26 mouse cellular contexts compared by ENCODE assay signal in genomic region chr16:77406999-77407398, GRCm38 (mm10).
DNase-seq lines count a peak whose midpoint lies in the region; ATAC-seq lines count a peak whose summit lies in the region.
"Had no signal": no experiment of that assay in that cellular context is flagged by ENCODE, and none has a peak within 500 bp of the region (broad histone marks: within the 10 kb centered on the region; RNA-seq: fewer than 3 reads in every experiment).

No protein-coding gene starts in this region.

- 41% methylated on average over 5 of the region's 5 CpGs for WGBS in neural tube, embryonic 11.5 days
- 32% methylated on average over 5 of the region's 5 CpGs for WGBS in hindbrain, embryonic 11.5 days
- WGBS in hindbrain, embryonic 14.5 days: 17% methylated on average over 5 of the region's 5 CpGs
- 29% methylated on average over 5 of the region's 5 CpGs for WGBS in midbrain, embryonic 14.5 days

- peak; percentile 48; the same call in 1 of the 2 replicates for ATAC-seq in neural tube, embryonic 11.5 days (ENCODE audit: insufficient read depth, low FRiP score, low TSS enrichment)
- ATAC-seq in hindbrain, embryonic 11.5 days (ENCODE audit: low FRiP score): peak; percentile 56
- no peak for ATAC-seq in hindbrain, embryonic 14.5 days (ENCODE audit: low FRiP score)
- no peak for ATAC-seq in midbrain, embryonic 14.5 days (ENCODE audit: low FRiP score, low TSS enrichment)
- ATAC-seq: activated CD4-positive, CD25-positive, alpha-beta regulatory T cell, adult 4 months; forebrain, embryonic 16.5 days; liver, embryonic 12.5 days; liver, postnatal 0 days had no signal

- H3K4me2 ChIP-seq in neural tube, embryonic 11.5 days (ENCODE audit: low read depth): no peak overlapping the region
- H3K4me2 ChIP-seq in hindbrain, embryonic 11.5 days (replicated peaks; ENCODE audit: low read depth, low read length): no peak overlapping the region
- no peak overlapping the region for H3K4me2 ChIP-seq in hindbrain, embryonic 14.5 days (replicated peaks)
- H3K4me2 ChIP-seq in midbrain, embryonic 14.5 days (ENCODE audit: low read length): no peak overlapping the region
- H3K4me2 ChIP-seq: embryonic facial prominence, embryonic 13.5 days; heart, embryonic 13.5 days; liver, embryonic 12.5 days had no signal

- H3K4me1 ChIP-seq in neural tube, embryonic 11.5 days (ENCODE audit: control insufficient read depth, insufficient read depth, low read length): peaks cover 37% of the 10 kb centered on the region
- H3K4me1 ChIP-seq in hindbrain, embryonic 11.5 days (replicated peaks; ENCODE audit: control insufficient read depth, insufficient read depth, low read length): peaks cover 8% of the 10 kb centered on the region; the same call in 1 of the 2 replicates
- peaks cover 38% of the 10 kb centered on the region for H3K4me1 ChIP-seq in hindbrain, embryonic 14.5 days (replicated peaks; ENCODE audit: control insufficient read depth, insufficient read depth, low read length)
- peaks cover 51% of the 10 kb centered on the region for H3K4me1 ChIP-seq in midbrain, embryonic 14.5 days (ENCODE audit: control insufficient read depth, insufficient read depth, low read length)
- H3K4me1 ChIP-seq: liver, embryonic 12.5 days; megakaryocyte, embryonic 14.5 days had no signal

- no peaks in the 10 kb centered on the region for H3K9me3 ChIP-seq in neural tube, embryonic 11.5 days (ENCODE audit: control insufficient read depth, low read length)
- no peaks in the 10 kb centered on the region for H3K9me3 ChIP-seq in hindbrain, embryonic 11.5 days (ENCODE audit: control insufficient read depth, low read length)
- H3K9me3 ChIP-seq in hindbrain, embryonic 14.5 days (ENCODE audit: control insufficient read depth, low read length): no peaks in the 10 kb centered on the region
- no peaks in the 10 kb centered on the region for H3K9me3 ChIP-seq in midbrain, embryonic 14.5 days (ENCODE audit: control insufficient read depth, low read length)
- H3K9me3 ChIP-seq: embryonic facial prominence, embryonic 13.5 days; heart, embryonic 13.5 days; liver, embryonic 12.5 days; megakaryocyte, embryonic 14.5 days had no signal

- H3K27ac ChIP-seq in neural tube, embryonic 11.5 days (ENCODE audit: low read depth, low read length): no peak overlapping the region
- peak overlapping the region; percentile 67; the same call in 1 of the 2 replicates for H3K27ac ChIP-seq in hindbrain, embryonic 11.5 days (ENCODE audit: low read depth, low read length)
- peak overlapping the region; percentile 47 for H3K27ac ChIP-seq in hindbrain, embryonic 14.5 days
- H3K27ac ChIP-seq in midbrain, embryonic 14.5 days (replicated peaks; ENCODE audit: low read depth, low read length): no peak overlapping the region
- H3K27ac ChIP-seq: embryonic facial prominence, embryonic 13.5 days; gastrocnemius, adult 2 months; heart, embryonic 13.5 days; liver, embryonic 12.5 days had no signal

- no peaks in the 10 kb centered on the region for H3K36me3 ChIP-seq in neural tube, embryonic 11.5 days (ENCODE audit: control insufficient read depth, insufficient read depth, low read length)
- no peaks in the 10 kb centered on the region for H3K36me3 ChIP-seq in hindbrain, embryonic 11.5 days (ENCODE audit: control insufficient read depth, insufficient read depth, low read length)
- no peaks in the 10 kb centered on the region for H3K36me3 ChIP-seq in hindbrain, embryonic 14.5 days (replicated peaks; ENCODE audit: control insufficient read depth, insufficient read depth)
- H3K36me3 ChIP-seq in midbrain, embryonic 14.5 days (ENCODE audit: control insufficient read depth, insufficient read depth, low read length): no peaks in the 10 kb centered on the region
- H3K36me3 ChIP-seq: embryonic facial prominence, embryonic 13.5 days; heart, embryonic 13.5 days; liver, embryonic 12.5 days had no signal

- H3K9ac ChIP-seq in neural tube, embryonic 11.5 days (ENCODE audit: low read length): no peak overlapping the region
- no peak overlapping the region for H3K9ac ChIP-seq in hindbrain, embryonic 11.5 days (ENCODE audit: low read depth, low read length)
- H3K9ac ChIP-seq in hindbrain, embryonic 14.5 days: no peak overlapping the region
- H3K9ac ChIP-seq in midbrain, embryonic 14.5 days (replicated peaks; ENCODE audit: low read length): no peak overlapping the region
- H3K9ac ChIP-seq: embryonic facial prominence, embryonic 13.5 days; heart, embryonic 13.5 days; liver, embryonic 12.5 days; liver, postnatal 0 days had no signal

- no peak for DNase-seq in neural tube, embryonic 11.5 days (ENCODE audit: low spot score)
- DNase-seq in neural tube, embryonic 10.5 days (ENCODE audit: extremely low spot score, low spot score): no peak
- DNase-seq in hindbrain, embryonic 11.5 days (ENCODE audit: low spot score): no peak
- DNase-seq in hindbrain, embryonic 14.5 days (ENCODE audit: low spot score): no peak
- peak; percentile 15 for DNase-seq in midbrain, embryonic 14.5 days
- DNase-seq in MN1 (ENCODE audit: low spot score): no peak
- no peak for DNase-seq in right cerebral cortex, postnatal 25 days
- DNase-seq: adrenal gland, adult 2 months; adrenal gland, postnatal 36 days; B cell, adult 2 months; cerebellum, adult 18-20 months; cerebellum, postnatal 10 days; gastrocnemius, adult 2 months; heart, postnatal 10 days; kidney, adult 18-20 months; kidney, postnatal 4 days; left cerebral cortex, postnatal 4 days; liver, postnatal 0 days; lung, postnatal 36 days; thymus, postnatal 4 days had no signal

- H3K27me3 ChIP-seq in neural tube, embryonic 11.5 days (ENCODE audit: control insufficient read depth, insufficient read depth, low read length): no peaks in the 10 kb centered on the region
- H3K27me3 ChIP-seq in hindbrain, embryonic 11.5 days (ENCODE audit: control insufficient read depth, insufficient read depth, low read length): no peaks in the 10 kb centered on the region
- no peaks in the 10 kb centered on the region for H3K27me3 ChIP-seq in hindbrain, embryonic 14.5 days (ENCODE audit: control insufficient read depth, insufficient read depth, low read length)
- H3K27me3 ChIP-seq in midbrain, embryonic 14.5 days (ENCODE audit: control insufficient read depth, insufficient read depth, low read length): no peaks in the 10 kb centered on the region
- H3K27me3 ChIP-seq: embryonic facial prominence, embryonic 13.5 days; heart, embryonic 13.5 days; liver, embryonic 12.5 days; megakaryocyte, embryonic 14.5 days had no signal

- no peak overlapping the region for H3K4me3 ChIP-seq in neural tube, embryonic 11.5 days (ENCODE audit: low read depth, low read length)
- H3K4me3 ChIP-seq in hindbrain, embryonic 11.5 days (ENCODE audit: low read depth, low read length): no peak overlapping the region
- H3K4me3 ChIP-seq in hindbrain, embryonic 14.5 days (replicated peaks; ENCODE audit: low read length): no peak overlapping the region
- no peak overlapping the region for H3K4me3 ChIP-seq in midbrain, embryonic 14.5 days (replicated peaks; ENCODE audit: low read depth, low read length)
- H3K4me3 ChIP-seq: embryonic facial prominence, embryonic 13.5 days; gastrocnemius, adult 2 months; heart, embryonic 13.5 days; liver, embryonic 12.5 days; megakaryocyte, embryonic 14.5 days had no signal

Comparison
In these comparisons a context has a peak if more than half of its experiments do, and no peak if none do; other contexts are left out.
1. ATAC-seq: peak in neural tube, embryonic 11.5 days (single experiment) and hindbrain, embryonic 11.5 days (single experiment); none in hindbrain, embryonic 14.5 days (single experiment) and midbrain, embryonic 14.5 days (single experiment).
2. H3K27ac ChIP-seq: peak in hindbrain, embryonic 11.5 days (single experiment) and hindbrain, embryonic 14.5 days (single experiment); none in neural tube, embryonic 11.5 days (single experiment) and midbrain, embryonic 14.5 days (single experiment).